Mouse (Mus musculus) myocyte (in vitro differentiated cells): ENCODE measurements around the gene Slc27a3.

Experiments used
- CEBPB ChIP-seq: IDR thresholded peaks from 2 replicates; pipeline ENCODE4 v1.6.1; 2011; ENCODE audit warnings: mild to moderate bottlenecking, moderate library complexity; ENCODE audit not compliant: poor library complexity, insufficient read depth, severe bottlenecking
- E2F4 ChIP-seq: IDR thresholded peaks from one replicate; pipeline ENCODE4 v1.6.1; 2011; ENCODE audit warnings: mild to moderate bottlenecking, control low read depth, moderate library complexity; ENCODE audit not compliant: insufficient read depth
- MAX ChIP-seq: IDR thresholded peaks from one replicate; pipeline ENCODE4 v1.6.1; 2011; ENCODE audit warnings: low read depth, mild to moderate bottlenecking, control low read depth
- MYOD1 ChIP-seq, 3 experiments: IDR thresholded peaks; one replicate each; pipeline ENCODE4 v1.6.1; 2011; ENCODE audit warnings: control low read depth in 2 of 3, low read depth in 2 of 3, mild to moderate bottlenecking in 2 of 3, moderate library complexity in 1 of 3; ENCODE audit not compliant: insufficient read length in 2 of 3, control insufficient read depth in 1 of 3
- MYOG ChIP-seq, 3 experiments: IDR thresholded peaks; one replicate each; pipeline ENCODE4 v1.6.1; 2011; ENCODE audit warnings: control low read depth in 2 of 3, low read depth in 2 of 3, mild to moderate bottlenecking in 2 of 3; ENCODE audit not compliant: insufficient read length in 2 of 3, control insufficient read depth in 1 of 3, insufficient read depth in 1 of 3
- POLR2A ChIP-seq: IDR thresholded peaks from one replicate; pipeline ENCODE4 v1.6.1; 2011; ENCODE audit warnings: low read depth, mild to moderate bottlenecking, control low read depth, moderate library complexity; ENCODE audit not compliant: insufficient read length
- POLR2AphosphoS2 ChIP-seq: IDR thresholded peaks from one replicate; pipeline ENCODE4 v1.6.1; 2011; ENCODE audit warnings: low read depth, control low read depth; ENCODE audit not compliant: insufficient read length
- REST ChIP-seq: IDR thresholded peaks from one replicate; pipeline ENCODE4 v1.6.1; 2011; ENCODE audit warnings: mild to moderate bottlenecking, control low read depth, moderate library complexity; ENCODE audit not compliant: insufficient read depth, insufficient read length
- TCF12 ChIP-seq: IDR thresholded peaks from one replicate; pipeline ENCODE4 v1.6.1; 2011; ENCODE audit warnings: mild to moderate bottlenecking, control low read depth; ENCODE audit not compliant: poor library complexity, insufficient read depth, severe bottlenecking
- TCF3 ChIP-seq: IDR thresholded peaks from one replicate; pipeline ENCODE4 v1.6.1; 2011; ENCODE audit warnings: low read depth, control low read depth; ENCODE audit not compliant: insufficient read length
- USF1 ChIP-seq: IDR thresholded peaks from one replicate; pipeline ENCODE4 v1.6.1; 2011; ENCODE audit warnings: low read depth, mild to moderate bottlenecking, control low read depth, moderate library complexity

GRCm38 (mm10) chr3:90391941-90392340 lies 2.2 kb upstream of the Slc27a3 start:
- TF ChIP-seq MAX (no peak), POLR2A (no peak), E2F4 (no peak), POLR2AphosphoS2 (no peak), MYOD1 (IDR thresholded peaks at IDR 0.05; ENCODE audit: control insufficient read depth in 1 of 3, insufficient read length in 2 of 3, low read depth in 2 of 3) (no peak), REST (no peak), TCF12 (no peak), USF1 (no peak), MYOG (IDR thresholded peaks at IDR 0.05; ENCODE audit: control insufficient read depth in 1 of 3, insufficient read depth in 1 of 3, insufficient read length in 2 of 3, low read depth in 2 of 3) (no peak), TCF3 (no peak), CEBPB (no peak)
